Mouse (Mus musculus) cerebellum, adult 2 months (tissue): Measurements from ENCODE around the gene Timp2.

Experiments
- CTCF ChIP-seq: fragments of 200-500 bp; IDR thresholded peaks from 2 replicates; pipeline ENCODE4 v1.5.1; 2011; ENCODE audit warnings: low read depth, mild to moderate bottlenecking, control low read depth, low read length, moderate library complexity, borderline replicate concordance; ENCODE audit not compliant: insufficient read depth
- POLR2A ChIP-seq: fragments of 200-500 bp; IDR thresholded peaks from 2 replicates; pipeline ENCODE4 v1.6.1; 2011; ENCODE audit warnings: low read length, control low read depth, borderline replicate concordance; ENCODE audit not compliant: insufficient read depth

GRCm38 (mm10) chr11:118289999-118290889 is 65.3 kb downstream of the Timp2 start, which contains the start of gene Usp36:
- TF ChIP-seq POLR2A, result peak; percentile 99
- TF ChIP-seq CTCF, result no peak
